Comparison of ENCODE assay signal across 22 mouse cellular contexts in the genomic region with DNA sequence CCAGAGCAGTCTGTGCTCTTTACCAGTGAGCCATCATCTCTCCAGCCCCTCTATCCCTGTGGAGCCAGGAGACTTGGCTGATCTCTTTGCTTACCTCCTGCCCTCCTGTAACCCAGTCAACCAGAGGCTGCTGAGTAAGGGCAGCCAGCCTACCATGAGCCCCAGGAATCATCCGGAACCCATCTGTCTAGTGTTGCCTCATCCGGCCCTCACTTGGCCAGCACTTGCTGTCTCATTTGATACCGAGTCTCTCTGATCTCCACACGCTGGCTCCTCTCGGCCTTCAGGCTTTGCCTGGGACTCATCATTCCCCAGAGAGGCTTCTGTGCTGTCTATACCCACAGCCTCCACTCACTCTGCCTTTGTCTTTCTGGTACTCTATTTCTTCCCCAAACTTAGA.
A peak's percentile ranks its signal among the peaks of the same experiment; 100 is the strongest.
DNase-seq lines count a peak whose midpoint lies in the region; TF ChIP-seq lines count a peak whose summit lies in the region.
"Had no signal": no experiment of that assay in that cellular context is flagged by ENCODE, and none has a peak within 500 bp of the region (broad histone marks: within the 10 kb centered on the region; RNA-seq: fewer than 3 reads in every experiment).

No protein-coding gene starts in this region.

- no peak for DNase-seq in left cerebral cortex, adult 2 months (ENCODE audit: extremely low spot score in 1 of 2, low spot score in 2 of 2)
- no peak for DNase-seq in left cerebral cortex, postnatal 10 days (ENCODE audit: extremely low spot score in 1 of 2, low spot score in 2 of 2)
- peak; percentile 63 to 80 for DNase-seq in cerebellum, adult 2 months
- peak; percentile 66 to 67 for DNase-seq in cerebellum, postnatal 25 days
- DNase-seq in skeletal muscle tissue, adult 2 months (ENCODE audit: low read depth, low spot score) = peak; percentile 75
- no peak for DNase-seq in layer of hippocampus, adult 8-10 months (ENCODE audit: low spot score in 2 of 2)
- no peak for DNase-seq in urinary bladder, postnatal 36 days (ENCODE audit: low spot score in 2 of 2)
- DNase-seq: adrenal gland, adult 8-10 months; kidney, adult 9 months; kidney, postnatal 25 days; liver; lung, postnatal 4 days; thymus, adult 2 months; thymus, postnatal 4 days had no signal

- peaks cover 33% of the 10 kb centered on the region for H3K4me1 ChIP-seq in cerebellum, adult 2 months (ENCODE audit: control insufficient read depth, insufficient read depth, low read length)
- H3K4me1 ChIP-seq: liver, embryonic 15.5 days had no signal

- peak overlapping the region; percentile 19; the same call in 1 of the 2 replicates for H3K27ac ChIP-seq in left cerebral cortex, adult 2 months
- H3K27ac ChIP-seq in cerebellum, adult 2 months (ENCODE audit: insufficient read depth, low read length) = peak overlapping the region; percentile 55; the same call in 1 of the 2 replicates
- H3K27ac ChIP-seq: embryonic facial prominence, embryonic 12.5 days; forebrain, embryonic 12.5 days; limb, embryonic 10.5 days; liver, embryonic 15.5 days; lung, embryonic 15.5 days; midbrain, embryonic 15.5 days; neural tube, embryonic 13.5 days had no signal

- TF ChIP-seq CTCF in left cerebral cortex, adult 2 months (IDR thresholded peaks at IDR 0.05) = no peak
- TF ChIP-seq CTCF in cerebellum, adult 2 months (IDR thresholded peaks at IDR 0.05; ENCODE audit: borderline replicate concordance, insufficient read depth, low read depth, low read length) = no peak

- 20% methylated on average over 5 of the region's 5 CpGs for WGBS in cerebellum, adult 2 months

- H3K4me3 ChIP-seq in left cerebral cortex, adult 2 months = no peak overlapping the region
- H3K4me3 ChIP-seq in cerebellum, adult 2 months (replicated peaks; ENCODE audit: insufficient read depth, low read depth, low read length) = no peak overlapping the region
- H3K4me3 ChIP-seq: embryonic facial prominence, embryonic 12.5 days; forebrain, embryonic 12.5 days; limb, embryonic 10.5 days; liver, embryonic 15.5 days; lung, embryonic 15.5 days; midbrain, embryonic 15.5 days; myocyte; neural tube, embryonic 13.5 days had no signal

- H3K27me3 ChIP-seq in cerebellum, adult 2 months (ENCODE audit: control insufficient read depth, insufficient read depth, low read length) = no peaks in the 10 kb centered on the region
- H3K27me3 ChIP-seq: embryonic facial prominence, embryonic 12.5 days; forebrain, embryonic 12.5 days; liver, embryonic 15.5 days; lung, embryonic 15.5 days; midbrain, embryonic 15.5 days; neural tube, embryonic 13.5 days had no signal

- no peak for TF ChIP-seq POLR2A in cerebellum, adult 2 months (IDR thresholded peaks at IDR 0.05; ENCODE audit: borderline replicate concordance, insufficient read depth, low read length)

- intact Hi-C loops in left cerebral cortex, adult 2 months (cut with DNase I) = no loop called here
- intact Hi-C loops in left cerebral cortex, postnatal 10 days (cut with DNase I) = no loop called here

Comparison
In these comparisons a context has a peak if more than half of its experiments do, and no peak if none do; other contexts are left out.
1. DNase-seq: peak in cerebellum, adult 2 months (2 of 2), cerebellum, postnatal 25 days (2 of 2) and skeletal muscle tissue, adult 2 months (single experiment); none in left cerebral cortex, adult 2 months (0 of 2), left cerebral cortex, postnatal 10 days (0 of 2), layer of hippocampus, adult 8-10 months (0 of 2) and urinary bladder, postnatal 36 days (0 of 2).